Mouse (Mus musculus): ENCODE results near the gene Nptx1. TPM values are rescaled to one million over a fixed set of nuclear protein-coding genes. Genes with fewer than 3 reads are reported as not detected.

Nptx1 gene
- polyA plus RNA-seq, 1 experiment: 9.3 TPM

GRCm38 (mm10) chr11:119549371-119549811 lies 1.8 kb upstream of the Nptx1 start:
- Histone ChIP-seq H3K27me3 (ENCODE audit: control insufficient read depth, insufficient read depth, insufficient read length) (peaks cover 34% of the 10 kb centered on the region), H3ac (ENCODE audit: control insufficient read depth, insufficient read length) (no peak overlapping the region), H3K36me3 (ENCODE audit: control insufficient read depth, insufficient read depth) (no peaks in the 10 kb centered on the region), H3K79me2 (ENCODE audit: control insufficient read depth, insufficient read depth) (no peaks in the 10 kb centered on the region), H3K4me3 (no peak overlapping the region), H3K4me2 (ENCODE audit: low read depth) (peak overlapping the region; percentile 98)
- no peak for TF ChIP-seq USF1 (IDR thresholded peaks at IDR 0.05; ENCODE audit: low read depth)
- peak in 1 of 3 experiments; percentile 6 for TF ChIP-seq MYOD1 (IDR thresholded peaks at IDR 0.05; ENCODE audit: control insufficient read depth in 1 of 3, insufficient read length in 2 of 3, low read depth in 2 of 3)
- TF ChIP-seq TCF3 (IDR thresholded peaks at IDR 0.05; ENCODE audit: insufficient read length, low read depth): no peak

GRCm38 (mm10) chr11:119548741-119549370 lies 1.3 kb upstream of the Nptx1 start:
- Histone ChIP-seq H3K4me2 (ENCODE audit: low read depth) (peak overlapping the region; percentile 98), H3K27me3 (ENCODE audit: control insufficient read depth, insufficient read depth, insufficient read length) (peaks cover 34% of the 10 kb centered on the region), H3ac (ENCODE audit: control insufficient read depth, insufficient read length) (no peak overlapping the region), H3K36me3 (ENCODE audit: control insufficient read depth, insufficient read depth) (no peaks in the 10 kb centered on the region), H3K4me3 (peak overlapping the region; percentile 8), H3K79me2 (ENCODE audit: control insufficient read depth, insufficient read depth) (no peaks in the 10 kb centered on the region)
- no peak for TF ChIP-seq TCF3 (IDR thresholded peaks at IDR 0.05; ENCODE audit: insufficient read length, low read depth)
- TF ChIP-seq E2F4 (IDR thresholded peaks at IDR 0.05; ENCODE audit: insufficient read depth): no peak
- no peak for TF ChIP-seq POLR2A (IDR thresholded peaks at IDR 0.05; ENCODE audit: insufficient read length, low read depth)

GRCm38 (mm10) chr11:119547951-119548591 lies 518 bp upstream of the Nptx1 start:
- Histone ChIP-seq H3K27me3 (ENCODE audit: control insufficient read depth, insufficient read depth, insufficient read length) (peaks cover 34% of the 10 kb centered on the region), H3ac (ENCODE audit: control insufficient read depth, insufficient read length) (peak overlapping the region; percentile 48), H3K4me2 (ENCODE audit: low read depth) (peak overlapping the region; percentile 98), H3K79me2 (ENCODE audit: control insufficient read depth, insufficient read depth) (no peaks in the 10 kb centered on the region), H3K4me3 (peak overlapping the region; percentile 8), H3K36me3 (ENCODE audit: control insufficient read depth, insufficient read depth) (no peaks in the 10 kb centered on the region)
- TF ChIP-seq TCF12 (IDR thresholded peaks at IDR 0.05; ENCODE audit: insufficient read depth, poor library complexity, severe bottlenecking) (no peak), TCF3 (IDR thresholded peaks at IDR 0.05; ENCODE audit: insufficient read length, low read depth) (no peak), E2F4 (IDR thresholded peaks at IDR 0.05; ENCODE audit: insufficient read depth) (no peak), USF1 (IDR thresholded peaks at IDR 0.05; ENCODE audit: low read depth) (no peak)

- H3K79me2 ChIP-seq (ENCODE audit: control insufficient read depth, insufficient read depth): no peaks in the 10 kb centered on the region
- peak overlapping the region; percentile 8 for H3K4me3 ChIP-seq
- H3K36me3 ChIP-seq (ENCODE audit: control insufficient read depth, insufficient read depth): no peaks in the 10 kb centered on the region
- peak overlapping the region; percentile 48 for H3ac ChIP-seq (ENCODE audit: control insufficient read depth, insufficient read length)
- peaks cover 34% of the 10 kb centered on the region for H3K27me3 ChIP-seq (ENCODE audit: control insufficient read depth, insufficient read depth, insufficient read length)
- TF ChIP-seq MYOD1 (IDR thresholded peaks at IDR 0.05; ENCODE audit: control insufficient read depth in 1 of 3, insufficient read length in 2 of 3, low read depth in 2 of 3) (no peak), MYOG (IDR thresholded peaks at IDR 0.05; ENCODE audit: control insufficient read depth in 1 of 3, insufficient read depth in 1 of 3, insufficient read length in 2 of 3, low read depth in 2 of 3) (peak in 1 of 3 experiments; percentile 24), POLR2A (IDR thresholded peaks at IDR 0.05; ENCODE audit: insufficient read length, low read depth) (no peak), POLR2AphosphoS2 (IDR thresholded peaks at IDR 0.05; ENCODE audit: insufficient read length, low read depth) (no peak)
- H3K4me2 ChIP-seq (ENCODE audit: low read depth): peak overlapping the region; percentile 98
These were observed 914 bp downstream of the Nptx1 start for GRCm38 (mm10) chr11:119546496-119547182.

- no peak overlapping the region for H3ac ChIP-seq (ENCODE audit: control insufficient read depth, insufficient read length)
- H3K79me2 ChIP-seq (ENCODE audit: control insufficient read depth, insufficient read depth): no peaks in the 10 kb centered on the region
- no peaks in the 10 kb centered on the region for H3K36me3 ChIP-seq (ENCODE audit: control insufficient read depth, insufficient read depth)
- H3K4me3 ChIP-seq: peak overlapping the region; percentile 8
- H3K27me3 ChIP-seq (ENCODE audit: control insufficient read depth, insufficient read depth, insufficient read length): peaks cover 34% of the 10 kb centered on the region
- peak overlapping the region; percentile 98 for H3K4me2 ChIP-seq (ENCODE audit: low read depth)
- no peak for TF ChIP-seq CEBPB (IDR thresholded peaks at IDR 0.05; ENCODE audit: insufficient read depth, poor library complexity, severe bottlenecking)
- TF ChIP-seq USF1 (IDR thresholded peaks at IDR 0.05; ENCODE audit: low read depth): peak; percentile 91
- TF ChIP-seq POLR2A (IDR thresholded peaks at IDR 0.05; ENCODE audit: insufficient read length, low read depth): no peak
These were observed 1.6 kb downstream of the Nptx1 start for GRCm38 (mm10) chr11:119545741-119546495.

- H3K4me3 ChIP-seq: peak overlapping the region; percentile 8
- TF ChIP-seq MYOD1 (IDR thresholded peaks at IDR 0.05; ENCODE audit: control insufficient read depth in 1 of 3, insufficient read length in 2 of 3, low read depth in 2 of 3) (no peak), REST (IDR thresholded peaks at IDR 0.05; ENCODE audit: insufficient read depth, insufficient read length) (no peak)
- no peaks in the 10 kb centered on the region for H3K36me3 ChIP-seq (ENCODE audit: control insufficient read depth, insufficient read depth)
- peak overlapping the region; percentile 98 for H3K4me2 ChIP-seq (ENCODE audit: low read depth)
- no peak overlapping the region for H3ac ChIP-seq (ENCODE audit: control insufficient read depth, insufficient read length)
- H3K79me2 ChIP-seq (ENCODE audit: control insufficient read depth, insufficient read depth): no peaks in the 10 kb centered on the region
- H3K27me3 ChIP-seq (ENCODE audit: control insufficient read depth, insufficient read depth, insufficient read length): peaks cover 34% of the 10 kb centered on the region
These were observed 2.3 kb downstream of the Nptx1 start for GRCm38 (mm10) chr11:119545281-119545680.

Measured in myocyte (in vitro differentiated cells).